Mouse (Mus musculus) brain, adult 2 months (tissue): ENCODE measurements around the gene Frem1.

Experiments
- DNase-seq: peaks from one replicate; pipeline ENCODE4 v3.0.0; 2011; ENCODE audit warnings: low read depth, low spot score

The Frem1 gene

GRCm38 (mm10) chr4:82933698-82934210 lies 118.4 kb downstream of the Frem1 start:
- DNase-seq, result peak; percentile 93

DNA sequence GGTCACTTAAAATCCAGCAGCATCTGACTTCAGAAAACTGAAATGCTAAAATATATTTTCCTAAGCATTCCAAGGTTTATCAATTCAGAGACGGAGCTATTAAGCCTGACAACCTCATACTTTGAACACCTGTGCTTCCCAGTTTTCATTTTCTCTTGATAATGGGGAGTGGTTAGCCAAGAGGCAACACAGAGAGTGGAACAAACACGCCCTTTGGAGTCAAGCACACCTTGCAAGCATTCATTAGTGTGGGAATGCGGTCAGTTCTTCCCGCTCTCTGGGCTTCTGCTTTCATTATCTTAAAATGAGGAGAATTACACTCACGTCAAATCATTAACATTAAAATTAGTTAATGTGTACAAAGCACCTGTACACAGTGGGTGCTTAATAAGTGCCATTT lies 122.1 kb downstream of the Frem1 start:
- DNase-seq, result no peak

GRCm38 (mm10) chr4:82921962-82922361 lies 130.2 kb downstream of the Frem1 start:
- DNase-seq, result no peak

DNA sequence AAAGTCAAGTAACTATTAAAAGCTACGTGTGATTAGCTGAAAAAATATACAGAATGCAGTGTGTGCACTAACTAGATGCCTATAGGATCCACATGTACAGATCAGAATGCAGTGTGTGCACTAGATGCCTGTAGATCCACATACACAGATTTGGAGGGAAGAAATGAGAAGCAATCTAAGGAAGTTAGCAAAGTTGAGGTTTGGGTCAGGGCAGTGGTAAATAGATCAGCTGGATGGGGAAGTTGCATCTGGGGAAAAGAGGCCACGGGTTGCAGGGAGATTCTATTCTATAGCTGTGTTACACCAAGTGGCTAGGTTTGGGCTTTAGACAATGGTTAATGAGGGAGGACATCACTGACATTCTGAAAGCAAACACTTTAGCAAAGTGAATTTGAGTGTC lies 133.5 kb downstream of the Frem1 start:
- no peak for DNase-seq

GRCm38 (mm10) chr4:82916678-82917050 lies 135.5 kb downstream of the Frem1 start:
- no peak for DNase-seq

DNA sequence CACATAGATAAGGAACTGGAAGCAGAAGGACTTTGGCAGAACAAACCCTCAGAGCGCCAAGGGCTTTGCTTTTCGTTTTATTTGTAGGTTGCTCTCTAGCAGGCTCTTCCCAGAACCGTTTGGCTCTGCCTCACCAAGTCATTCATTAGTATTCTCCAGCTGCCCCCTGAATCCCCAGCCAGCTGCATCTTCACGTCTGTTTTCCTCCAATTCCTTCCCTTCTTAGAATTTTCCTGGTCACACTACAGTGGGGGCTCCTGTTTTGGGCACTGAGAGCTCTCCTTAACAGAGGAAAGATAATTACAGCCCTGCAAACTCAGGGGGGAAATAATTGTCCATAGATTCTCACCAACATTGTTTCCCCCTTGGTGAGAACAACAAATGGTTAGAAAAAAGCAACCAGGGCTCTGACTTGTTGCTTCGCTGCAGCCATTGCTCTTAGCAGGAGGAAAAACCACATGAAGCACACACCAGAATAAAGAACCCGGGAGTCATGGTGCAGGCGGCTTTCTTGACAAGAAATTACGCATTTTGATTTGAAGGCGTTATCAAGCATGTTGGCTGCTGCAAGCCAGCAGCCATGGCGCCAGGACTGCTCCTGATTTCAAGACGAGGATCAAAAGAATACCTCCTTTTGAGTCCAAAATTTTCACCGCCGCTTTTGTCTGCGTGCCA lies 136.0 kb downstream of the Frem1 start:
- peak; percentile 35 for DNase-seq

GRCm38 (mm10) chr4:82915576-82915975 lies 136.6 kb downstream of the Frem1 start:
- DNase-seq, result no peak

DNA sequence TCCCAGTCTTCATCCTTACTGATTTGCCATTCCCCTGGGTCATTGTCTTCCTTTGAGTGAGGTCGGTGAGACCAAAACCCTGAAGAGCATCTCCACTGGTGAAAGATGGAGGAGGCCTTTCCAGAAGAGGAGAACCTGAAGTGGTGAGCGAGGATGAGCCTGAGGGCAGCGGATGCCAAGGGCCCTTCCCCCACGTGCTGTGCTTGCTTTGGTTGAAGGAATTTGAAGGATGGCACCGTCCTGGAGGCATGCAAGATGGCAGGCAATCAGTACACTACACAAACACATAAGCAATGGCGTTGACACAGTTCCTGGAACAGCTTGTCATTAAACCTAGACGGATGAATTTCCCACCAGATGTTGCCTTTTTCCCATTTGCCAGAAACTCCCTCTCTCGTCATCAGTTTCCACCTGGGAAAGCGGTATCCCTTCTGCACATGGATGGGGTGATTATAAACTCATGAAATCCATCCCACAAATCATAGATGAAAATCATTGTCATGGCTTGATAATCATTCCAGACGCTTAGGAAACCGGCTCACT lies 137.5 kb downstream of the Frem1 start:
- no peak for DNase-seq

- DNase-seq, result no peak
Observed at GRCm38 (mm10) chr4:82895227-82895626, 156.9 kb downstream of the Frem1 start.

DNA sequence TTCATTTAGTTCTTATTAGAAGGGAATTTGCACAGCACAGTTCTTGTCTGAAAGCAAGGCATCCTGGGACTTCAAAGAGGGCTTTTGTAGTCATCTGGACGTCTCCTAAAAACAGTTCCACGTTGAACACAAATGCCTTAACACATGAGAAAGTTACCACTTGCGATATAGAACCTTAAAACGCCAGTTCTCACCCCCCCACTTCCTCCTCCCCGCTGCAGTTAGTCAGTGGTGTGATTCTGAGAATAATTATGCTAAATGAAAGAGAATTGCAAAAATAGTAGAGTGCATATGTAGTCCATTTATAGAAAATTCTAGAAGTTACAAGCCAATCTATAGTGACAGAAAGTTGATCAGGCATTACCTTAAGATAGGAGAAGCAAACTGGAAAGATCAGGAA lies 159.9 kb downstream of the Frem1 start:
- peak; percentile 62 for DNase-seq

DNA sequence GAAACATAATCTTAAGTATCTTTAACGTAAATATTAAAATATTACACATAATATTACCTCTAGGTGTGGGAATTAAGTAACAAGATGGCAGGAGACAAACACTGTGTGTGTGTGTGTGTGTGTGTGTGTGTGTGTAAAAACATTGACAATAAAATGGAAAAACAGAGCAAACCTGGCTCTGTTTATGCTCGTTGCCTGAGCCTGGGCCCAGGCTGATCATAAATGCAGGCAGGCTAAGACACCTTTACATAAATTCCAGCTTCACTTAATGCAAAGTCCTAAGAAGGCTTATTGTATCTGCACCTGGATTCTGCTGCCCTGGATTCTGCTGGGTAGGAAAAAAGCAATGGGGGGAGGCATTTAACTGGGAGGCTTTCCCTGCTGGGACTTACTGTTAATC lies 160.6 kb downstream of the Frem1 start:
- DNase-seq, result no peak

- DNase-seq, result peak; percentile 29
Observed at GRCm38 (mm10) chr4:82891049-82891448, 161.1 kb downstream of the Frem1 start.

- DNase-seq, result no peak
Observed at GRCm38 (mm10) chr4:82890585-82890984, 161.6 kb downstream of the Frem1 start.

GRCm38 (mm10) chr4:82886148-82886547 lies 166.0 kb downstream of the Frem1 start:
- DNase-seq, result no peak

- DNase-seq, result no peak
Observed at GRCm38 (mm10) chr4:82885535-82885913, 166.6 kb downstream of the Frem1 start.

GRCm38 (mm10) chr4:82884636-82885534 lies 167.3 kb downstream of the Frem1 start, which contains the start of gene Cer1:
Gene Cer1 (minus strand): TSS chr4:82885148.
- DNase-seq, result peak; percentile 77

DNA sequence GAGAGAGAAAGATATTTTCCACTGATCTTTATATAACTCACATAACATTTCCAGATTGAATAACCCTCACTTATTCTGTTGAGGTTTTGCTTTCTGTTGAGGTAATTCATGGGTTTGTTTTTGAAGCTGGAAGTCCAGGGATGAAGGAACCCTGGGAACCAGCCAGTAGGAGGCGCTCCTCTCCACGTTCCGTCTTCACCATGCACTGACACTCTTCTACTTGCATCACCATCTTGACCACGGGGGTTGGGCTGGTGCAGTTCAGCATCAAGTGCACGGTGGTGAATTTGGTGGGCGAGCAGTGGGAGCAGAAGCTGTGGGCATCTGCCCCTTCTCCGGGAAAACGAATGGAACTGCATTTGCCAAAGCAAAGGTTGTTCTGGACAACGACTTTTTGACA lies 169.6 kb downstream of the Frem1 start:
- DNase-seq, result no peak

- DNase-seq, result no peak
Observed at GRCm38 (mm10) chr4:82881366-82881765, 170.8 kb downstream of the Frem1 start.

DNA sequence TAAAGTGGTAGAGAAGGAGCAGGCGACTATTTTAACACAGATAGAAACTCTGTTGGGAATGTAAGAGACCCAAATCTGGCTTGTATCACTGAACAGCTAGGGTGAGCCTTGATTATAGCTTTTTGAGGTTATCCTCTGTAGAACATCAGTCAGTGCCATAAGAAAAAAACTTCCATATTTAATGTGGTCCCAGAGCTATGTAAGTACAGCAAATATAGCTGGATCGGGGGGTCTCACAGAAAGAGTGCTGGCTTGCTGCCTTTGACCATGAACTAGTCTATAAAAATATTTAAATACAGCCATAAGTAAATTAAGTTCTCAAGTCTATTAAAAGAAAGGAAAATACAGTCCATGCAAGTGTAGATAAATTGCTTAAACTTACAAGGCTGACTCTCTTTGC lies 171.9 kb downstream of the Frem1 start:
- no peak for DNase-seq

GRCm38 (mm10) chr4:82879152-82879551 lies 173.0 kb downstream of the Frem1 start:
- DNase-seq, result peak; percentile 41

GRCm38 (mm10) chr4:82876656-82877055 lies 175.5 kb downstream of the Frem1 start:
- no peak for DNase-seq

GRCm38 (mm10) chr4:82875532-82875931 lies 176.6 kb downstream of the Frem1 start:
- no peak for DNase-seq
